Mouse (Mus musculus): ENCODE measurements around the gene Unc13d.
A peak's percentile ranks its signal among the peaks of the same experiment; 100 is the strongest.

Unc13d gene

GRCm38 (mm10) chr11:116079511-116079910 lies 1.8 kb upstream of the Unc13d start:
- DNase-seq (ENCODE audit: inconsistent age in 2 of 2, low spot score in 1 of 2) = peak in 1 of 2 experiments; percentile 73

GRCm38 (mm10) chr11:116078676-116079320 lies 1.0 kb upstream of the Unc13d start:
- peak in 1 of 2 experiments; percentile 38 for DNase-seq (ENCODE audit: inconsistent age in 2 of 2, low spot score in 1 of 2)

DNA sequence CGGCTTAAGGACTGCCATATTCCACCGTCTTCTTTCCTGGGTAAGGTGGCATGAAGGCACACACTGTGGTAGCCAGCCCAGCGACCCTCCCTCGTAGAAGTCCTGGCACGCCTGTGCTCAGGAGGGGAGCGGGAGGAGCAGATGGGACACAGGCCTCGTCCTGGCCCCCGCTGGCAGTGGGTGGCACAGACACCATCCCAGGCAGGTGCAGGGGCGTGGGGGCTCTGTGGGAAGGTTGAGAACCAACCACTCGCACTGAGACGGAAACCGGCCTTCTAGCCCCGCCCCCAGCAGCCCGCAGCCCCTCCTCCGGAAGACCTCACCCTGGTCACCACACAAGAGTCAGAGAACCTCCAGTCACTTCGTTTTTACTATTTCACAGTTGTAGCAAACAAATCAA lies 460 bp upstream of the Unc13d start:
- DNase-seq (ENCODE audit: inconsistent age in 2 of 2, low spot score in 1 of 2) = peak in 1 of 2 experiments; percentile 61

- peak in 1 of 2 experiments; percentile 38 for DNase-seq (ENCODE audit: inconsistent age in 2 of 2, low spot score in 1 of 2)
These were observed 925 bp downstream of the Unc13d start for GRCm38 (mm10) chr11:116076836-116077235.

- DNase-seq (ENCODE audit: inconsistent age in 2 of 2, low spot score in 1 of 2) = no peak
These were observed 1.6 kb downstream of the Unc13d start for GRCm38 (mm10) chr11:116076266-116076540.

DNA sequence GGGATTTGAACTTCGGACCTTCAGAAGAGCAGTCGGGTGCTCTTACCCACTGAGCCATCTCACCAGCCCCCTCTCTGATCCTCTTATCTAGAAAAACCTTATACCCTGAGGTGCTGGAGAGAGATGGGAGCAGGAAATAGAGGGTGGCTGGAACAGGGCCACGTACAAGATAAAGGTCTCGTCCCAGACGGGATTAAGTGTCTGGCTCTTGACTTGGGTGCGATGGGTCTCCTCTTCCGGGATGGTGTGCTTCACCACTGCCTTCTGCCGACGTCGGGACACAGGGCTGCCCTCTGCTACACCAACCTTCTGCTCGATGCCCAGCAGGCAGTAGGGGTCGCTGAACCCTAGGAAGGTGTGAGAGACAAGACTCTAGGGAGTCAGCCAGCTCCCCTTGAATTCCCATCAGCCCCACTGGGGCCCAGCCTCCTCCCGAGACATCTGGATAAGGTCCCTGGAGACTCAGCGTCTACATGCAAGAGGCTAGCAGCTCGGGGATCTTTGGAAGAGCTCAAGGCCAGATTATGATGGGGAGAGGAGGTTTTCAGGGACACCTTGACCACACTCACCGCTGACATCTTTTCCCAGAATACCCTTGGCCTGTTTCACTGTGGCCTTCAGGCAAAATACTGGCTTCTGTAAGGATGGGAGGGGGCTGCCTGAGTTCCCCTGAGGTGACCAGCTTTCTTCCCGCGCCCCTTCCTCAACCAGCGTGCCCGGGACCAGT lies 2.1 kb downstream of the Unc13d start:
- DNase-seq (ENCODE audit: inconsistent age in 2 of 2, low spot score in 1 of 2) = peak; percentile 43 to 79

DNA sequence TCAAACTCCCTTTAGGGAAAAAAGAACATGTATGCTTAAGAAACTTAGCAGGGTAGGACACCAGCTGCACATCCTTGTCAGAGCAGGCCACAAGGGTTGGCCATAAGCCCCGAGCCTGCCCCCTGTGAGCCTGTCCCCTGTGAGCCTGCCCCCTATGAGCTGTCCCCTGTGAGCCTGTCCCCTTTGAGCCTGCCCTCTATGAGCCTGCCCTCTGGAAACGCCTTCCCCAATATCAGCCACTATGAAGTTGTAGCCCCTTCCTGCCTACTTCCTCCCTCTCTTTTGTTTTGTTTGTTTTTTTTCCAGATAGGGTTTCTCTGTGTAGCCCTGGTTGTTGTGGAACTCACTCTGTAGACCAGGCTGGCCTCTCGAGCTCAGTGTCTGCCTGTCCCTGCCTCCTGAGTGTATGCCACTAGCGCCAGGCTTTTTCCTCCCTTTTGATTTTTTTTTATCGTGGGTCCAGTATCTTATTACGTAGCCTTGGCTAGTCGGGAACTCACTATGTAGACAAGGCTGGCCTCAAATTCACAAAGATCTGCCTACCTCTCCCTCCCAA lies 3.2 kb downstream of the Unc13d start:
- no peak for DNase-seq (ENCODE audit: inconsistent age in 2 of 2, low spot score in 1 of 2)

DNA sequence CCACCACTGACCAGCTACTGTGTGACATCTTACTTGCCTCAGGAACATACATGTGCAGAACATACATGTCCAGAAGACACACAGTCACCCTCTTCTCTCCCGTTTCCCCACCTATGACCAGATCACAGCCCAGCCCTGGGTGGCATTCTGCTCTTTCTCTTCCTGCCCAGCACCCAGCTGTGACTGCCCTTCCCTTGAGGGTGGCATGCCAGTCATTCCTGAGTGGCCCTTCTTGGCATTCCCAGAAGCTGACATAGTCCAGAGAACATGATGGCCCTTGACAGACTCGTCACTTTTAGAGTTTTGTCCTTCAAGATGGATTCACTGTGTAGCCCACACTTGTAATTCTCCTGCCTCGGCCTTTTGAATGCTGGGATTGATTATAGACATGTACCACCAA lies 5.2 kb downstream of the Unc13d start:
- no peak for DNase-seq (ENCODE audit: inconsistent age in 2 of 2, low spot score in 1 of 2)

DNA sequence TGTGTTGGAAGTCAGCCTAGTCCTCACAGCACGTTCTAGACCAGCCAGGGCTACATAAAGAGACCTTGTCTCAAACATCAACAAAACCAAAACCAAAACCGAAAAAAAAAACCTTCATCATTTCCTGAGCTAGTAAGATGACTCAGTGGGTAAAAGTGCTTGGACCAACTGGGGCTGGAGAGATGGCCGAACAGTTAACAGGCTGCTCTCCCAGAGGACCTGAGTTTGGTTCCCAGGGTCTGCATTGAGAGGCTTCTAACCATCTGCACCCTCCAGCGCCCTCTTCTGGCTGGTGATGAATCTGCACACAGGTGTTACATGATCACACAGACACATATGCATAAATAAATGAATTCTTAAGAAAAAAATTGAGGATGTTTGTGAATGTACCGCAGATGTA lies 6.3 kb downstream of the Unc13d start:
- peak in 1 of 2 experiments; percentile 53 for DNase-seq (ENCODE audit: inconsistent age in 2 of 2, low spot score in 1 of 2)

GRCm38 (mm10) chr11:116065345-116065744 lies 12.4 kb downstream of the Unc13d start:
- no peak for DNase-seq (ENCODE audit: inconsistent age in 2 of 2, low spot score in 1 of 2)

- DNase-seq (ENCODE audit: inconsistent age in 2 of 2, low spot score in 1 of 2) = peak in 1 of 2 experiments; percentile 68
These were observed 13.4 kb downstream of the Unc13d start for GRCm38 (mm10) chr11:116064187-116064867.

- no peak for DNase-seq (ENCODE audit: inconsistent age in 2 of 2, low spot score in 1 of 2)
These were observed 14.2 kb downstream of the Unc13d start for GRCm38 (mm10) chr11:116063562-116063961.

- no peak for DNase-seq (ENCODE audit: inconsistent age in 2 of 2, low spot score in 1 of 2)
These were observed 15.2 kb downstream of the Unc13d start for GRCm38 (mm10) chr11:116062521-116062920.

DNA sequence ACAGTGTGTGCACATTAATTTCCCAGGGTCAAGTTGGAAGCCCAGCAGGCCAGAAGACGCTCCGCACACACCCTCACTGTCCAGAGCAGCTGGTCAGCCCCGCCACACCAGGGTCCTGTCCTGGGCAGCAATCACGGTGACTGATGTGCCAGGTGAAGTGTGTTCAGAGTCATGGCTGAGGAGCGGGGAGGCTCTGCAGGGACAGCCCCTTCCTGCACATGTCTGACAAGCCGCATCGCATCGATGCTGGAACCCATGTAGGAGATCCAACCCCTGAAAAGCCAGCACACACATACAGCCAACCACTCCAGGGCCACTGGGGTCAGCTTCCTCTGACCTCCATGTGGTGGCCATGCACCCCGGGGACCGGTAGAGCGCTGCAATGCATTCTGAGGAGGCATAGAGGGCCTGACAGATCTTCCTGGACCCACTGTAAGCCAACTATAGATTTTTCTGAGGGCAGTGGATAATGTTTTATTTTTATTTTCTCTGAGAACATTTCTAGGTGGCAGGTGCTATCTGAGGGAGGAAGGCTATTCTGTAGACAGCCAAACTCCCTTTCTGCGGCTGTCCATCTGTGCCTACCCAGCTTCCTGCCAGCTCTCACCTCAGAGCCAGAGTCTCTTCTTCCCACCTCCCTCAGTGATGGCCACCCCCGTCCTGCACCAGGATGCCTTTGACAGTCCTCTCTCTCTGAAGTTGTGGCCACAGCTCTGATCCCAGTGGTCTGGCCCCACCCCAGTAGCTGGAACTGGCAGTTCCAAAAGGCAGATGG lies 15.9 kb downstream of the Unc13d start:
- no peak for DNase-seq (ENCODE audit: inconsistent age in 2 of 2, low spot score in 1 of 2)

DNA sequence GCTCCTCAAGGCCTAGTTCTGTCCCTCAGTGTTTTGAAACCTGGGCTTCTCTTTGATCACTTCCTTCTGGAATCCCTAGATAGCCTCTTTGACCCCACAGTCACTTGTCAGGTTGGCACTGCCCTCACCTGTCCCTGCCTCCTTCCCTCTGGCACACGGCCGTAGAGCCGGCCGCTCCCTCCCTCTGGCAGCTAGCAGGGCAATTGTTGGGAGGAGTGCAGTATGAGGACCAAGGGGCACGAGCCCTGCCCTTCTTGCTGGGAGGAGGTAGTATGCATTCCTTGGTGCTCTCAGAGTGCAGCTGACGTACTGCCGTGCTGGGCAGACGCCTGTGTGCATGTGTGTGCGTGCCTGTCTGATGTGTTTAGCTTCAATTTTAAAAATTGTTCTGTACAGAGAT lies 17.2 kb downstream of the Unc13d start:
- no peak for DNase-seq (ENCODE audit: inconsistent age in 2 of 2, low spot score in 1 of 2)

GRCm38 (mm10) chr11:116059691-116060025 lies 18.1 kb downstream of the Unc13d start:
- no peak for DNase-seq (ENCODE audit: inconsistent age in 2 of 2, low spot score in 1 of 2)

- no peak for DNase-seq (ENCODE audit: inconsistent age in 2 of 2, low spot score in 1 of 2)
These were observed 18.7 kb downstream of the Unc13d start for GRCm38 (mm10) chr11:116058868-116059690.

- DNase-seq (ENCODE audit: inconsistent age in 2 of 2, low spot score in 1 of 2) = no peak
These were observed 19.6 kb downstream of the Unc13d start for GRCm38 (mm10) chr11:116058022-116058614.

DNA sequence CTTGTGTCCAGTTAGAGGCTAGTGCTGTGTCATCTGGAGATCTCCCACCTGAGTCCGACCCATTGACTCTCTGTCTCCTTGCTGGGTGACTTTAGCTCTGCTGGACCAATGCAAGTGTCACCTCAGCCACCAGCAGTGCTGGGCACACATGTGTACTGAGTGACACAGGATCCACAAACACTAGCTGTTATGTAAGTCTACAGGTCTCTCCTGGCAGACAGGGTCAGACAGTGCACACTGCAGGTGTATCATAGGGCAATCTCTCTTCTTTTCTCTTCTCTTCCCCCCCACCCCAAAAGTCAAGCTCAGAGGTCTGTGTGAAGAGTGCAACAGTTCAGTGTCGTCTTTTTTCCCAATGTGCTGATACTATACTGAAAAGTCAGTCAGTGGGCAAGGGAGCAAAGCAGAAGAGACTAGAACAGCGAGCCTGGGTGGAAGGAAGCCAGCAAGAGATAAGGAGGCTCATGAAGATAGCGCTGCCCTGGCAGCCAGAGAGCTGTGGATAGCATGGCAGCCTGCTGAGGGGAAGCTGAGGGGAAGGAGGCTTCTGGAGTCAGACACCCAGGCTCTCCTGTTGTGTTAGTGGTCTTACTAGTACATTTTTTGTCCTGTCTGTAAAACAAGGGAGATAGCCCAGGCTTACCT lies 20.4 kb downstream of the Unc13d start:
- no peak for DNase-seq (ENCODE audit: inconsistent age in 2 of 2, low spot score in 1 of 2)

DNA sequence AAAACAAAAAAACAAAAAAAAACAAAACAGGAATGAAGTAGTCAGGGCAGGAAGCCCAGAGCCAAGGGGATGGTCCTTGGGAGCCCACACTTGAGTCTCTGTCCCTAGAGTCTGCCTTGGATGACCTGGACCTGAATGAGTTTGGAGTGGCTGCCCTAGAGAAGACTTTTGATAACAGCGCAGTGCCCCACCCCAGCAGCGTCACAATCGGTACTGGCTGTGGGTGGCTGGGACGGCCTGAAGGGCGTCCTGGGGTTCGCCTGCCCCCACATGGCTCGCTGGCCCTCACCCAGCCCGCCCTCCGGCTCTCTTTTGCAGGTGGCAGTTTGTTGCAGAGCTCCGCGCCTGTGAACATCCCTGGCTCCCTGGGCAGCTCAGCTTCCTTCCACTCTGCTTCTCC lies 21.9 kb downstream of the Unc13d start:
- DNase-seq (ENCODE audit: inconsistent age in 2 of 2, low spot score in 1 of 2) = no peak

Data from adrenal gland, adult (tissue).